Mouse (Mus musculus): ENCODE data around the gene Snx32. TPM values are rescaled to one million over a fixed set of nuclear protein-coding genes. Genes with fewer than 3 reads are reported as not detected.

Gene Snx32
- polyA plus RNA-seq, 1 experiment from 2014 or later: 11.9 TPM

DNA sequence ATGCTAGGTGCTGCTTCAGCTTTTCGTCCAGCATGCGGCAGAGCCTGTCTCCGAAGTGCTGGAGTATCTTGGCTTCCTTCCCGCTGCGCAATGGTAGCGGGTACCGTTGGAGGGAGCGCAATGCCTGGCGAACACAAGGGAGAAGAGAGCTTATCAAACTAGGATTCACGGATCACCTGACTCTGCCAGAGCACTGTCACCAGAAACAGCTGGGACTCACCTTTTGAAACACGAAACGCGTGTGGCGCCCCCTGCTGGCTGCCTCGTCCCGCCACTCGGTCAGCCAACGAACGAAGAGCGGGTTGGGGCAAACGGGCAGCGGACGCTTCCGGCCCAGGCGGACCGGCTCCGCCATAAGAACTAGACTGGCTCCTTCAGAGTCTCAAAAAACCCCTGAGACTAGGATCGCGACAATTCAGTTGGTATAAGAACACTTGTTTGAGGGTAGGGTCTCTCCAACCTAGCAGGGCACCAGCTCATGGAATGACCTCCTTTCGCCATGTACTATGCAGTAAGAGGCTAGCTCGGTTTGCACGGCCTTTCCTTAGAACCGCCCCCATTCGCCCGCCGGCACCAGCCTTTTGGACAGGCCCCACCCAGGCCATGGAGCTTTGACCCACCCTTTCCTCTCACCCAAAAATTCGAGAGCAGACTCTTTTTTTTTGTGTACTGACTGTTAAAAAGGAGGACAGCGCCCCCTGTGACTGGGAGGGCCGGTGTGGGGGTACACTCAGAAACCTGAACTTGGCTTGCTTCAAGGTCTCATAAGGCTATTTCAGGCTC, 22.4 kb downstream of the Snx32 start, which contains the start of gene Mus81:
Mus81 (minus strand) TSS at position 635 of the 783 bp plus-strand sequence.
- Histone ChIP-seq H3K9ac (peak within 1 kb of the TSS; percentile 65), H3K4me3 (peak within 1 kb of the TSS; percentile 51), H3K9me3 (no peaks in the 10 kb centered on the region), H3K27me3 (no peaks in the 10 kb centered on the region), H3K4me1 (peaks cover 25% of the 10 kb centered on the region), H3K4me2 (replicated peaks) (peak within 1 kb of the TSS; percentile 81), H3K27ac (peak within 1 kb of the TSS; percentile 98), H3K36me3 (peaks cover 44% of the 10 kb centered on the region)
- ATAC-seq (ENCODE audit: insufficient number of reproducible peaks, insufficient read depth, low FRiP score, low TSS enrichment): peak; percentile 70
- WGBS: under 1% methylated on average over 39 of the region's 39 CpGs

DNA sequence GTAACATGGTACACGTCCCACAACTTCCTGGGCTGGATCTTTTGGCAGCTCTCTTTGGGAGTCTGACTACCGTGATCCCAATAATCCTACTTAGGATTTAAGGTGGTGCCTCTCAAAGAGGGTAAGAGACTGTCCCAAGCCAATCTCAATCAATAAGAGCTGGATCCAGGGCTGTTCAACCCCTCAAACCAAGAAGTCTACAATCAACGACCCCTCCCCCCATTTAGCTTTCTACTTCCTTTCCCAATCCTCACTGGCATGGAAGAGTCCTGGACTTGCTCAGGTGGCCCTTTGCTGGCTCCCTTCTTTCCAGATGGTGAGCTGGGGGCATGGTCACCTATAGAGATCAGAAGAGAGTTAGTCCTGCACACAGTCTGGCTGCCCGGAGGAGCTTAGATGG, 23.6 kb downstream of the Snx32 start:
- 91% methylated on average over 4 of the region's 4 CpGs for WGBS
- H3K4me2 ChIP-seq (replicated peaks): peak overlapping the region; percentile 81
- H3K36me3 ChIP-seq: peaks cover 46% of the 10 kb centered on the region
- H3K4me1 ChIP-seq: peaks cover 15% of the 10 kb centered on the region
- 0 out of 2 replicates have a peak overlapping the region, but pooled peaks have one; percentile 51 for H3K4me3 ChIP-seq
- H3K9ac ChIP-seq: no peak overlapping the region
- H3K27me3 ChIP-seq: no peaks in the 10 kb centered on the region
- ATAC-seq (ENCODE audit: insufficient number of reproducible peaks, insufficient read depth, low FRiP score, low TSS enrichment): no peak
- H3K9me3 ChIP-seq: no peaks in the 10 kb centered on the region
- 0 out of 2 replicates have a peak overlapping the region, but pooled peaks have one; percentile 98 for H3K27ac ChIP-seq

DNA sequence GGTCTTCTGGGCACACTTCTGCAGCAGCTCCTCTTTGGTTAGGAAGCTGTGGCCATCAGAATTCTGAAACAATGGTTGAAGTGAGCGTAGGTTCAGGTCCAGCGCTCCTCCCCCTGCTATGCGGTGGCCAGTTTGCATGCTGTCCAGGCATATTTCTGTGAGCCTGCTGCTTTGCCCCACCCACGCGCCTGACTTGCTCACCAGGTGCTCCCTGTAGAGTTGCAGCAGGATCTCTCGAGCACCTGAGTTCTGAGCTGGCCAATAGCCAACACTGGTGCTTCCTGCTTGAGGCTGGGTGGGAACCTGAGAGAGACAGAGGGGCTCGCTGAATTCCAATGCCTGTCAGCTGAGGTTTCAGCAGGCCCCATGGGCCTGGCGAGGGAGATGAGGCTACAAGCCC, 24.1 kb downstream of the Snx32 start:
- no peak overlapping the region for H3K4me3 ChIP-seq
- WGBS: 80% methylated on average over 8 of the region's 8 CpGs
- ATAC-seq (ENCODE audit: insufficient number of reproducible peaks, insufficient read depth, low FRiP score, low TSS enrichment): no peak
- 0 out of 2 replicates have a peak overlapping the region, but pooled peaks have one; percentile 81 for H3K4me2 ChIP-seq (replicated peaks)
- no peaks in the 10 kb centered on the region for H3K27me3 ChIP-seq
- peaks cover 14% of the 10 kb centered on the region for H3K4me1 ChIP-seq
- no peaks in the 10 kb centered on the region for H3K9me3 ChIP-seq
- H3K36me3 ChIP-seq: peaks cover 50% of the 10 kb centered on the region
- H3K27ac ChIP-seq: no peak overlapping the region
- H3K9ac ChIP-seq: no peak overlapping the region

DNA sequence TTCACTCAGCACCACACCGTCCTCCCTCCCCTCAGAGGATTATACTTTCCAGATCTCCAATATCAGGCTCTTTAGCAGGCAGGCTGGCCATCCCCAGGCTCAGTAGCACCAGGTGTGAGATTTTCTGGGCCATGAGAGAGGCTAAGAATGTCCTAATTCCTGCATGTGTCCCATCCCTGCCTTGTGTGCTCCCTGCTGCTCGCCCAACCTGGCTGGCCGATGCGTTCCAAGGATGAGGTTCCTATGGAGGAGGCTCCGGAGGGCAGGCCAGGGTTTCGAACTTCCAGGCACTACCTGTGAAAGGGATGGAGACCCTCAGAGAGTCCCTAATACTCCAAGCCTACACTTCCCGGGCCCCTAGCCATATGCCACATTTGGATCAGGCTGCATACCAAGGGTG, 24.5 kb downstream of the Snx32 start:
- Histone ChIP-seq H3K4me2 (replicated peaks) (no peak overlapping the region), H3K4me1 (peaks cover 14% of the 10 kb centered on the region), H3K27me3 (no peaks in the 10 kb centered on the region), H3K9me3 (no peaks in the 10 kb centered on the region), H3K27ac (no peak overlapping the region), H3K9ac (no peak overlapping the region), H3K36me3 (peaks cover 55% of the 10 kb centered on the region), H3K4me3 (no peak overlapping the region)
- ATAC-seq (ENCODE audit: insufficient number of reproducible peaks, insufficient read depth, low FRiP score, low TSS enrichment): no peak
- WGBS: 91% methylated on average over 7 of the region's 7 CpGs

DNA sequence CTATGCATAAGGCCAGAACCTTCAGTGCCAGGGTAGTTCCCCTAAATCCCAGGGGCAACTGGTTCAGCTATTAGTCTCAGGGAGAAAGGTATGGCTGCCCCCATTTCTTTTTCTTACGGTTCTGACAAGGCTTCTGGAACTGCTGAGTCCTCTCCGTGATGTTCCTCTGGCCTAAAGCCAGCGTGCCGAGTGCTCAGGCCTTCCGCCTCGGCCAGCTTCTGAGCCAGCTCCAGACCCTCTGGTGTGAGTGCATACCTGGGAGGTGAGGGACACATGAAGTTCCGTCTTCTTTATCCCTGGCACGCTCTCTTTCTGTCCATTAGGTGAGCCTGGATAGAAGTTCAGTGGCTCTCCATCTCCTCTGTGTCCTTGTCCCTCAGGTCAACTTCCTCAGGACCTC, 25.0 kb downstream of the Snx32 start:
- Histone ChIP-seq H3K4me2 (replicated peaks) (no peak overlapping the region), H3K27ac (no peak overlapping the region), H3K4me3 (no peak overlapping the region), H3K27me3 (no peaks in the 10 kb centered on the region), H3K9ac (no peak overlapping the region), H3K4me1 (peaks cover 14% of the 10 kb centered on the region), H3K36me3 (peaks cover 59% of the 10 kb centered on the region), H3K9me3 (no peaks in the 10 kb centered on the region)
- ATAC-seq (ENCODE audit: insufficient number of reproducible peaks, insufficient read depth, low FRiP score, low TSS enrichment): no peak
- WGBS: 93% methylated on average over 8 of the region's 8 CpGs

DNA sequence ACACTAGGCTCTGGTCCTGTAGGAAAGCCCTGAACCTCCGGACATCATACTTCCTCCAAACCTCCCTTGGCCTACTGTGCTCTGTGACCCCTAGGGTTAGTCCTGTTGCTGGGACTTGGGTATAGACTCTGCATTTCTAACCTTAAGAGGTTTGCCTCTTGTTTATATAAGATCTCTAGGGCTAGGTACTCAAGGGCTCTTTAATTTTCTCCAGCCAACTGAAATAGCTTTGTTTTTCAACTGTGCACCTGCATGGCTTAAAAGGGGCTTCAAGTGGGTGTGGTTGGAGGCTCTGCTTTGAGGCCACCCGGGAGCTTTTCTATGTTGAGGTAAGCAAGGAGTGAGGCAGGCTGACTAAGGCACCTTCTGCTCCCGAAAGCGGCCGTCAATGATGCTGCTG, 25.8 kb downstream of the Snx32 start:
- peaks cover 66% of the 10 kb centered on the region for H3K36me3 ChIP-seq

DNA sequence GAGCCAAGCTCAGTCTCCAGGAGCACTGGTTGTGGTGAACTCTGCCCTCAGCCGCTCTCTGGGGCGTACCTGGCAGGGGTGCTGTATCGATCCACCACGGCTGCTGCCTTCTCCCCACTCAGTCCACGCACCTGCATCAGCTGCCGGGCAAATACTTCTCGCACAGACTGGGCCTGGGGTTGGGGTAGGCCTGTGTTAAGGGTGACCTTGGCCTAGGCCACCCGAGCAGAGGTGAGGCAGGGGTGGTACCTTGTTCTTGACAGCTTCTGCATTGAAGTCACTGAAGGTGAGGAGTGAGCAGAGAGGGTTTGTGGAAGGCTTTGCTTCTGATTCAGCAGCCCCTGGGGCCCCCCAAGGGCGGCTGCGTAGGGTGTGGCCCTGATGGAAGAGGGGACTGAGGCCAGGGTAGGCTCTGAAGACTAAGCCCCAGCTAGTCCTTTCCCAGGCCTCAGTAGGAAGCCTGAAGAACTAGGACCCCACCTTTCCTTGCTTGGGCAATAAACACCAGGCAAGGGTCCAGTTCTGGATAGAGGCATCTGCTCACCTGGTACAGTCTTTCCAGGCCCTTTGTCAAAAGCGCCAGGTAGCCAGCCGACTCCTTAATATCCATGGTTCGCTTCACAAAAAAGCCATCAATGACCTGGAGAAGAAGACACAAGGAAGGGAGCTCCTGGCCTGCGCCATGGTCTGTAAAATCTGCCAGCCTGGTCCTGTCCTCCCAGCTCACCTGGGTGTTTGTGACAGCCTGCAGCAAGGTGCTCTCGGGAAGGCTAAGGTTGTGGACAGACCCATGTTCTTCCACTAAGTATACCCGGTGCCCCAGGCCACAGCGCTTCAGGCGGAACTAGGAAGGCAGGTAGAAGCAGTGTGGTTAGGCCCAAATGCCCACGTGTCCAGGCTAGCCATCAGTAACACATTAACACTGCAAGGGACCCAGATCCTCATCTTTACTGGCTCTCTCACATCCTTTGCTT, 26.7 kb downstream of the Snx32 start:
- Histone ChIP-seq H3K4me2 (replicated peaks) (no peak overlapping the region), H3K9me3 (no peaks in the 10 kb centered on the region), H3K36me3 (peaks cover 73% of the 10 kb centered on the region), H3K4me3 (no peak overlapping the region), H3K9ac (no peak overlapping the region), H3K27me3 (no peaks in the 10 kb centered on the region), H3K27ac (no peak overlapping the region), H3K4me1 (peaks cover 14% of the 10 kb centered on the region)
- 92% methylated on average over 19 of the region's 19 CpGs for WGBS
- ATAC-seq (ENCODE audit: insufficient number of reproducible peaks, insufficient read depth, low FRiP score, low TSS enrichment): no peak

More for the DNA sequence above, 25.8 kb downstream of the Snx32 start:
- Histone ChIP-seq H3K4me1 (peaks cover 14% of the 10 kb centered on the region), H3K4me2 (replicated peaks) (no peak overlapping the region), H3K9me3 (no peaks in the 10 kb centered on the region), H3K9ac (no peak overlapping the region), H3K27me3 (no peaks in the 10 kb centered on the region), H3K4me3 (no peak overlapping the region), H3K27ac (no peak overlapping the region)
- no peak for ATAC-seq (ENCODE audit: insufficient number of reproducible peaks, insufficient read depth, low FRiP score, low TSS enrichment)
- WGBS: 94% methylated on average over 5 of the region's 5 CpGs

DNA sequence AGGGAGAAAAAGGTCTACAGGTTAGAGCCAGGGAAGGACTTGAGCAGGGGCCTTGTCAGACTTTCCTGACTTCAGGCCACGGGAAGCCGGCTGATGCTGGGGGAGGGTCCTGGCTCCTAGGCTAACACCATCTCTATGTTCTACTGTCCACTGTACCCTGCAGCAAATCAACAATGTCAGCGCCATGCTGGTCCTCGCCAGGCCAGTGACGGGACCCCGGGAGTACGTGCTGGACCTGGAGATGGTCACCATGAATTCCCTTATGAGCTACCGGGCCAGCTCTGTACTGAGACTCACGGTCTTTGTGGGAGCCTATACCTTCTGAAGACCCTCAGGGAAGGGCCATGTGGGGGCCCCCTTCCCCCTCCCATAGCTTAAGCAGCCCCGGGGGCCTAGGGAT, 28.9 kb downstream of the Snx32 start:
- no peaks in the 10 kb centered on the region for H3K27me3 ChIP-seq
- no peak for ATAC-seq (ENCODE audit: insufficient number of reproducible peaks, insufficient read depth, low FRiP score, low TSS enrichment)
- H3K36me3 ChIP-seq: peaks cover 87% of the 10 kb centered on the region

DNA sequence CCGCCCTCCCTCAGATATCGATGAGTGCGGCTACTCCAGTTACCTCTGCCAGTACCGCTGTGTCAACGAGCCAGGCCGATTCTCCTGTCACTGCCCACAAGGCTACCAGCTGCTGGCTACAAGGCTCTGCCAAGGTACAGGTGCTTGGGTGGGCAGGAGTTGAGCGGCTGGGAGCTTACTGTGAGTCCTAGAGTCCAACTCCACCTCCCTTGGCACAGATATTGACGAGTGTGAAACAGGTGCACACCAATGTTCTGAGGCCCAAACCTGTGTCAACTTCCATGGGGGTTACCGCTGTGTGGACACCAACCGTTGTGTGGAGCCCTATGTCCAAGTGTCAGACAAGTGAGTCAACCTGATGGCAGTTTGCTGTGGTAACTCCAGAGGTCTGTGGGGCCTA, 30.3 kb downstream of the Snx32 start:
- H3K36me3 ChIP-seq: peaks cover 76% of the 10 kb centered on the region
- no peak overlapping the region; the same call in 1 of the 2 replicates for H3K27ac ChIP-seq
- no peaks in the 10 kb centered on the region for H3K27me3 ChIP-seq
- H3K4me3 ChIP-seq: no peak overlapping the region
- H3K4me1 ChIP-seq: peaks cover 11% of the 10 kb centered on the region
- no peak overlapping the region for H3K9ac ChIP-seq
- ATAC-seq (ENCODE audit: insufficient number of reproducible peaks, insufficient read depth, low FRiP score, low TSS enrichment): no peak
- no peaks in the 10 kb centered on the region for H3K9me3 ChIP-seq
- H3K4me2 ChIP-seq (replicated peaks): no peak overlapping the region
- WGBS: 92% methylated on average over 10 of the region's 10 CpGs

More for the DNA sequence above, 28.9 kb downstream of the Snx32 start:
- Histone ChIP-seq H3K27ac (no peak overlapping the region), H3K9me3 (no peaks in the 10 kb centered on the region), H3K4me2 (replicated peaks) (no peak overlapping the region), H3K4me3 (no peak overlapping the region), H3K9ac (no peak overlapping the region), H3K4me1 (peaks cover 2% of the 10 kb centered on the region; the same call in 1 of the 2 replicates)
- WGBS: 90% methylated on average over 10 of the region's 10 CpGs

DNA sequence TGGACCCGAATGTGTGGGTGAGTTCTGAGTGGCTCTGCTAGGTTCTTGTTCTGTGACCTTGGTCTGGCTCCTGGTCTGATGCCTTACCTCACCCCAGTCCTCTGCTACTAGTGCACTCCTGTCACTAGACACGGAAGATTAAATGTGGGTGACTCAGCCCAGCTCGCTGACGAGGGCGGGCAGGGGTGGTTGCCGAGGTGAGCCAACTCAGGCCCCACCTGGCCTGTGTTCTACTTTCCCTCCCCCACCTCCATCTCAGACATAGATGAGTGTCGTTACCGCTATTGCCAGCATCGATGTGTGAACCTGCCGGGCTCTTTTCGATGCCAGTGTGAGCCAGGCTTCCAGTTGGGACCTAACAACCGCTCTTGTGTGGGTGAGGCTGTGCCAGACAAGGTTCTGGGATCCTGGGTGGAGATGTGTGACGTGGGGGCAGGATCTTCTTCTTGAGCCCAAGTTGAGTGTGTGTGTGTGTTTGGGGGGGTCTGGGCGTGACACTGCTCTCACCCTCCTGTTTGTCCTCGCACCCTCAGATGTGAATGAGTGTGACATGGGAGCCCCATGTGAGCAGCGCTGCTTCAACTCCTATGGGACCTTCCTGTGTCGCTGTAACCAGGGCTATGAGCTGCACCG, 32.6 kb downstream of the Snx32 start:
- H3K4me1 ChIP-seq: peaks cover 15% of the 10 kb centered on the region
- H3K27me3 ChIP-seq: no peaks in the 10 kb centered on the region
- H3K4me2 ChIP-seq (replicated peaks): no peak overlapping the region
- 92% methylated on average over 18 of the region's 18 CpGs for WGBS
- peaks cover 54% of the 10 kb centered on the region for H3K36me3 ChIP-seq
- no peak overlapping the region for H3K27ac ChIP-seq
- no peak overlapping the region for H3K4me3 ChIP-seq
- no peak for ATAC-seq (ENCODE audit: insufficient number of reproducible peaks, insufficient read depth, low FRiP score, low TSS enrichment)
- no peak overlapping the region for H3K9ac ChIP-seq
- H3K9me3 ChIP-seq: no peaks in the 10 kb centered on the region

DNA sequence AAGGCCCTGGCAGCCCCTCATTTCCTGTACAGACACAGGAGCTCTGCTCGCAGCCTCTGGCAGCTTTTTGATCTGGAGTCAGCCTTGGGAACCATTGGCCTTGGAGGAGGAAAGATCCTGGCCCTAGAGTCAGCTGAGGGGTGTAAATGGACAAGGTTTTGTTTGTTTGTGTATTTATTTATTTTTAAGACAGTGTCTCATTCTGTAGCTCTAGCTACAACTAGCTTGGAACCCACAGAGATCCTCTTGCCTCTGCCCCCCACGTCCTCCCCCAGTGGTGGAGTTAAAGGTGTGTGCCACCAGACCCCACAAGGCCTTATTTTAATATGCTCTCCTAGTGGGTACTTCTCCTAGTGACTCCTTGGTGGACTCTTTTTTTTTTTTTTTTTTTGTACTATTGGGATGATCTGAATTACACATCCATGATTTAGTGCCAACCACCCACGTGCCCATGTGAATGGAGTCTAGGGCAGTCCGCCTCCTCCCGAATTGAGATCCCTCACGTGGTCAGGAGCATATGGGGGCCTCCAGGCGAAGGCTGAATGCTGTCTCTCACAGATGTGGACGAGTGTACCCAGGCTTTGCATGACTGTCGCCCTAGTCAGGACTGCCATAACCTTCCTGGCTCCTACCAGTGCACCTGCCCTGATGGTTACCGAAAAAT, 33.2 kb downstream of the Snx32 start:
- no peak overlapping the region for H3K27ac ChIP-seq
- peaks cover 15% of the 10 kb centered on the region for H3K4me1 ChIP-seq
- H3K36me3 ChIP-seq: peaks cover 47% of the 10 kb centered on the region
- no peaks in the 10 kb centered on the region for H3K9me3 ChIP-seq
- no peak overlapping the region for H3K9ac ChIP-seq
- no peak overlapping the region for H3K4me3 ChIP-seq
- 87% methylated on average over 10 of the region's 10 CpGs for WGBS
- ATAC-seq (ENCODE audit: insufficient number of reproducible peaks, insufficient read depth, low FRiP score, low TSS enrichment): no peak
- H3K4me2 ChIP-seq (replicated peaks): no peak overlapping the region
- H3K27me3 ChIP-seq: no peaks in the 10 kb centered on the region
